Mouse (Mus musculus): ENCODE measurements around the gene Pef1. TPM values are rescaled to one million over a fixed set of nuclear protein-coding genes. Genes with fewer than 3 reads are reported as not detected.

The Pef1 gene
- polyA plus RNA-seq, 1 experiment from 2014 or later = 68.6 TPM

GRCm38 (mm10) chr4:130177536-130177935 lies 75.2 kb downstream of the Pef1 start:
- no peak for ATAC-seq (ENCODE audit: low read depth)

More at GRCm38 (mm10) chr4:130177536-130177935, 75.2 kb downstream of the Pef1 start:
- H3K27me3 ChIP-seq (replicated peaks; ENCODE audit: control insufficient read depth, insufficient read depth, low read length) = peaks cover 22% of the 10 kb centered on the region
- WGBS = 47% methylated on average over 7 of the region's 7 CpGs
- H3K9ac ChIP-seq (ENCODE audit: low read depth, low read length) = no peak overlapping the region; the same call in 1 of the 2 replicates
- H3K4me3 ChIP-seq (ENCODE audit: low read depth, low read length) = no peak overlapping the region
- no peak overlapping the region for H3K4me2 ChIP-seq (ENCODE audit: low read depth, low read length)
- no peak overlapping the region; the same call in 1 of the 2 replicates for H3K27ac ChIP-seq (replicated peaks; ENCODE audit: low read depth, low read length)
- no peaks in the 10 kb centered on the region for H3K36me3 ChIP-seq (ENCODE audit: control insufficient read depth, insufficient read depth, low read length)
- H3K9me3 ChIP-seq (ENCODE audit: control insufficient read depth, low read length) = no peaks in the 10 kb centered on the region
- peaks cover 23% of the 10 kb centered on the region for H3K4me1 ChIP-seq (ENCODE audit: control insufficient read depth, insufficient read depth, low read length)
- DNase-seq (ENCODE audit: low spot score) = no peak

Other genes starting within 250 kb of the Pef1 start
- gene Spocd1, start 173.3 kb upstream of the Pef1 start, polyA plus RNA-seq (2014; fragmentation: Nextera tagmentation; extraction: Ambion mirVana) = 0.08 TPM in 1 of 2 replicates, not detected in the other
- gene Adgrb2, start 117.7 kb upstream of the Pef1 start, polyA plus RNA-seq (2014; fragmentation: Nextera tagmentation; extraction: Ambion mirVana) = 4.0 and 6.7 TPM in 2 replicates
- gene Col16a1, start 54.7 kb upstream of the Pef1 start, polyA plus RNA-seq (2014; fragmentation: Nextera tagmentation; extraction: Ambion mirVana) = 180 and 188 TPM in 2 replicates
- gene Hcrtr1, start 36.8 kb downstream of the Pef1 start, polyA plus RNA-seq (2014; fragmentation: Nextera tagmentation; extraction: Ambion mirVana) = 0.19 and 0.30 TPM in 2 replicates
- 21.8 and 23.9 TPM in 2 replicates for gene Tinagl1, start 72.6 kb downstream of the Pef1 start, polyA plus RNA-seq (2014; fragmentation: Nextera tagmentation; extraction: Ambion mirVana)
- gene Gm853, start 119.8 kb downstream of the Pef1 start, polyA plus RNA-seq (2014; fragmentation: Nextera tagmentation; extraction: Ambion mirVana) = not detected in 2 replicates
- gene Serinc2, start 176.6 kb downstream of the Pef1 start, polyA plus RNA-seq (2014; fragmentation: Nextera tagmentation; extraction: Ambion mirVana) = 89.2 and 113 TPM in 2 replicates
- 89.0 and 117 TPM in 2 replicates for gene Fabp3, start 206.0 kb downstream of the Pef1 start, polyA plus RNA-seq (2014; fragmentation: Nextera tagmentation; extraction: Ambion mirVana)
- gene Gm10570, start 206.1 kb downstream of the Pef1 start, polyA plus RNA-seq (2014; fragmentation: Nextera tagmentation; extraction: Ambion mirVana) = not detected in 2 replicates

All from embryonic facial prominence, embryonic 14.5 days (tissue).